Mouse (Mus musculus): Measurements from ENCODE around the gene Xrcc1. TPM values are rescaled to one million over a fixed set of nuclear protein-coding genes. Genes with fewer than 3 reads are reported as not detected.
"Not testable (repeated sequence)": the region's sequence is repeated elsewhere in the genome, so short reads cannot be mapped to it uniquely, and the experiment has no call there.

Xrcc1 gene
- polyA plus RNA-seq, 1 experiment from 2014 or later, result 63.0 TPM

DNA sequence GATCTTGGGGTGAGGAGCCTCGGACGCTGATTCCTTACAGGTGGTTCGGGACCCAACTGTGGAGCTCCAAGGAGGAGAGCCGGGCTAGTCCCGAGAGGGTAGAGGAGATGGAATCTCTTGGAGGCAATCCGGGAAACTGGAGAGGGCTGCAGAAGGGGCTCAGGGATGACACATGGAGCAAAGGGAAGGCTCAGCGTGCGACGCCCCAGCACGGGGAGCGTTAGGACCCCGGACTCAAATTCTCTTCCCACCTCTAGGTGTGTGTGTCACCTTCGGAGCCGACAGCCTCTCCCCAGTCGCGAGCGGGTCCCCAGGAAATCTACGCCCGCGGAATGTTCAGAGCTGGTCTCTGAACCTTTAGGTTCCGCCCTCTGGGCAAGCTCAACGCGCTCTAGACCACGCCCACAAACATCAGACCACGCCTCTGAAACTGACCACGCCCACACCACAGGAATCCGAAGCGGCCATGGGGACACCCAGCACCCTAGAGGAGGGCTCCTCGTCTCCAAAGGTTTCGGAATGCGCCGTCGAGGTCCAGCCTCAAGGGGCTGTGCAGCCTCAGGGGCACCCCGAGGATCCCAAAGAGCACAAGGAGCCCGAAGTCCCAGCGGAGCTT, 64.9 kb downstream of the Xrcc1 start:
- peak overlapping the region; percentile 92 for H3K4me2 ChIP-seq
- under 1% methylated on average over 36 of the region's 36 CpGs for WGBS (ENCODE audit: insufficient replicate concordance)
- H3K36me3 ChIP-seq, result no peaks in the 10 kb centered on the region
- peak overlapping the region; percentile 63 for H3K4me3 ChIP-seq
- peak overlapping the region; percentile 43; the same call in 1 of the 2 replicates for H3K27ac ChIP-seq
- H3K4me1 ChIP-seq, result peaks cover 36% of the 10 kb centered on the region
- H3K9ac ChIP-seq, result peak overlapping the region; percentile 70
- no peaks in the 10 kb centered on the region for H3K9me3 ChIP-seq (replicated peaks)
- peak; percentile 83 for ATAC-seq
- peaks cover 38% of the 10 kb centered on the region for H3K27me3 ChIP-seq (replicated peaks)

DNA sequence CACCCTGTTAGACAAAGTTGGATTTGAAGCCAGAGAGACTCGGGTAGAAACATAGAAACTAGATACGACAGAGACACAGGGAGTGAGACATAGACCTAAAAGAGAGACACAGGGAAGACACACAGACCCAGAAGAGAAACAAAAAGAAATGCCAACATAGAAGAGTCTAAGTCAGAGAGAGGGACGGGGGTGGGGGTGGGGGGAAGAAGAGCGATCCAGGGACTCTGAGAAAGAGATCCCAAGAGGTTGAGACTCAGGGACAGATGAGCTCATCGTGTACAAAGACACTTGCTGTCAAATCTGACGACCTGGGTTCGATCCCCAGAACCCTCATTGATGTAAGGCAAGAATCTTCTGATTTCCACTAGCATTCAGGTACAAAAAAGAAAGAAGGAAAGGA, 65.6 kb downstream of the Xrcc1 start:
- Histone ChIP-seq H3K4me1 (peaks cover 43% of the 10 kb centered on the region), H3K9me3 (replicated peaks) (no peaks in the 10 kb centered on the region), H3K27me3 (replicated peaks) (peaks cover 38% of the 10 kb centered on the region), H3K9ac (peak overlapping the region; percentile 70), H3K4me3 (peak overlapping the region; percentile 63), H3K36me3 (no peaks in the 10 kb centered on the region), H3K27ac (no peak overlapping the region), H3K4me2 (peak overlapping the region; percentile 92)
- 6% methylated on average over 7 of the region's 7 CpGs for WGBS (ENCODE audit: insufficient replicate concordance)
- ATAC-seq, result no peak

DNA sequence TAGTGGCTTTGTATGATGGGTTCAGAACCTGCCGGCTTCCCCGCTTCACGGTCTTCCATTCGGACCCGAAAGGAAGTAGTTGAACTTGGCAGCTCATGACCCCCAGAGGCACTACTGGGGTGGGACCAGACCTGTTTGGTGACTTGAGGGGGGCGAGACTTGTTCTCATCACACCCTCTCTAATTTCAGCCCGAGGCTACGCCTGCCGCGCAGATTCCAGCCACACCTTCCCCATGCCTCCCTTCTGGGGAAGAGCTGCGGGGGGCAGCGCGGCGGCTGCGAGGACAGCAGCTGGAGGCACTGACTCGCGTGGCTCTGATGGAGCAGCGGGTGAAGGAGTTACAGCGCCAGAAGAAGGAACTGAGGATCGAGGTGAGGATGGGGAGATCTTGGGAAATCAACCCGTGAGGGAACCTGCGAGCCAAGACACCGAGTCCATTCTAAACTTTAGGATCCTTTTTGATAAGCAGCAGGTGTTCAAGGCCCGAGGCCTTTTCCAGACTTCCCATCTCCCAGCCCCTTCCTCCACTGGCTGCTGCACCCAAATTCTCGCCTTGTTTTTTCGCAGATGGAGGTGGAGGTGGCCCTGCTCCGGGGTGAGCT, 66.3 kb downstream of the Xrcc1 start:
- 7% methylated on average over 27 of the region's 27 CpGs for whole genome bisulfite sequencing (ENCODE audit: insufficient replicate concordance)
- H3K4me1 ChIP-seq, result peaks cover 48% of the 10 kb centered on the region
- peaks cover 38% of the 10 kb centered on the region for H3K27me3 ChIP-seq (replicated peaks)
- no peaks in the 10 kb centered on the region for H3K9me3 ChIP-seq (replicated peaks)
- H3K27ac ChIP-seq, result no peak overlapping the region
- H3K4me2 ChIP-seq, result peak overlapping the region; percentile 92
- no peak overlapping the region; the same call in 1 of the 2 replicates for H3K9ac ChIP-seq
- ATAC-seq, result no peak
- peak overlapping the region; percentile 36 for H3K4me3 ChIP-seq
- no peaks in the 10 kb centered on the region for H3K36me3 ChIP-seq

DNA sequence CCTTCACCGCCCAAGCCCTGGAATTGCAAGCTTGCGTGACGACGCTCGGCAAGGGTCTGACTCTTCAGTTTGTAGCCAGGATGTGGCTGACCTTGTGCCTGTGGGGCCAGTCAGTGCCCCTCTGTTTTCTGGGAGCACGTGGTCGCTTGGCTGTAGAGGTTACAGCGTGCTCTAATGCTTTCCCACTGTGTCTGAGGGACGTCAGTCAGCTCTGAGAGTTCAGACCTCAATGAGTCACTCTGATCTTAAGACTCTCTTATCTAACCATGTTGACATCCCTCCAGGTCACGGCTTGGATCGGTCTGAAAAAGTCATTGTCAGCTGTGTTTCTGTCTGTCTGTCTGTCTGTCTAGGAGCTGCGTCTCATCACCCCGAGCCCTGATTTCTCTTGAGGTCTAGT, 68.7 kb downstream of the Xrcc1 start:
- Histone ChIP-seq H3K9ac (no peak overlapping the region), H3K4me3 (no peak overlapping the region), H3K27ac (no peak overlapping the region), H3K36me3 (peaks cover 5% of the 10 kb centered on the region), H3K4me1 (peaks cover 47% of the 10 kb centered on the region), H3K4me2 (no peak overlapping the region), H3K9me3 (replicated peaks) (no peaks in the 10 kb centered on the region; the same call in 1 of the 2 replicates), H3K27me3 (replicated peaks) (peaks cover 31% of the 10 kb centered on the region)
- ATAC-seq, result no peak
- 48% methylated on average over 13 of the region's 13 CpGs for WGBS (ENCODE audit: insufficient replicate concordance)

DNA sequence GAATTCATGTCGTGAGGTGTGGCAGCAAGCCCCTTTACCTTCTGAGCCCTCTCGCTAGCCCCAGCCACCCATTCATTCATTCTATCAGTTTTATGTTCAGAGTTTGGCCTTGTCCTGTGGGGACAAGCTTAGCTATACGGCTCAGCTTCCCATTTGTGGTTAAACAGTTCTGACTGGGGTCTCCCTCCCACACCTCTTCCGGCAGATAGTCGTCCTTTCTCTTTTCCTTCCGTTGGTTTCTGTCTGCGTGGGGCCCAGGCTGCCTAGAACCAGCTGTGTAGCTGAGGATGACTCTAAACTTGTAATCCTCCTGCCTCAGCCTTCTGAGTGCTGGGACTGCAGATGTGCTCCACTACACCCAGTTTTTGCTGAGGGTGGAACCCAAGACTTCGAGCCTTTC, 71.7 kb downstream of the Xrcc1 start:
- WGBS (ENCODE audit: insufficient replicate concordance), result 20% methylated on average over 8 of the region's 8 CpGs
- no peaks in the 10 kb centered on the region; the same call in 1 of the 2 replicates for H3K9me3 ChIP-seq (replicated peaks)
- H3K4me2 ChIP-seq, result no peak overlapping the region
- peaks cover 8% of the 10 kb centered on the region for H3K27me3 ChIP-seq (replicated peaks)
- peaks cover 26% of the 10 kb centered on the region for H3K36me3 ChIP-seq
- peaks cover 18% of the 10 kb centered on the region for H3K4me1 ChIP-seq
- no peak for ATAC-seq
- no peak overlapping the region for H3K9ac ChIP-seq
- no peak overlapping the region for H3K4me3 ChIP-seq
- H3K27ac ChIP-seq, result no peak overlapping the region

DNA sequence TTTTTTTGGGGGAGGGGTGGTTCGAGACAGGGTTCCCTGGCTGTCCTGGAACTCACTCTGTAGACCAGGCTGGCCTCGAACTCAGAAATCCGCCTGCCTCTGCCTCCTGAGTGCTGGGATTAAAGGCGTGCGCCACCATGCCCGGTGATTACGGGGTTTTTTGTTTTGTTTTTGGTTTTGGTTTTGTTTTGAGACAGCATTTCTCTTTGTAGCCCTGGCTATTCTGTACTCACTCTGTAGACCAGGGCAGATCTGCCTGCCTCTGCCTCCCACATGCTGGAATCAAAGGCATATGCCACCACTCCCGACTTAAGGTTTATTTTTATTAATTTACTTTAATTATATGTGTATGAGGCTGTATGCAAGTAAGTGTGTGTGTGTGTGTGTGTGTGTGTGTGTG, 72.3 kb downstream of the Xrcc1 start:
- H3K9me3 ChIP-seq (replicated peaks); H3K9ac ChIP-seq; H3K27me3 ChIP-seq (replicated peaks); H3K27ac ChIP-seq; ATAC-seq; H3K4me3 ChIP-seq; H3K4me2 ChIP-seq: not testable (repeated sequence)
- Histone ChIP-seq H3K36me3 (peaks cover 30% of the 10 kb centered on the region), H3K4me1 (peaks cover 17% of the 10 kb centered on the region)
- 73% methylated on average over 8 of the region's 8 CpGs for WGBS (ENCODE audit: insufficient replicate concordance)

DNA sequence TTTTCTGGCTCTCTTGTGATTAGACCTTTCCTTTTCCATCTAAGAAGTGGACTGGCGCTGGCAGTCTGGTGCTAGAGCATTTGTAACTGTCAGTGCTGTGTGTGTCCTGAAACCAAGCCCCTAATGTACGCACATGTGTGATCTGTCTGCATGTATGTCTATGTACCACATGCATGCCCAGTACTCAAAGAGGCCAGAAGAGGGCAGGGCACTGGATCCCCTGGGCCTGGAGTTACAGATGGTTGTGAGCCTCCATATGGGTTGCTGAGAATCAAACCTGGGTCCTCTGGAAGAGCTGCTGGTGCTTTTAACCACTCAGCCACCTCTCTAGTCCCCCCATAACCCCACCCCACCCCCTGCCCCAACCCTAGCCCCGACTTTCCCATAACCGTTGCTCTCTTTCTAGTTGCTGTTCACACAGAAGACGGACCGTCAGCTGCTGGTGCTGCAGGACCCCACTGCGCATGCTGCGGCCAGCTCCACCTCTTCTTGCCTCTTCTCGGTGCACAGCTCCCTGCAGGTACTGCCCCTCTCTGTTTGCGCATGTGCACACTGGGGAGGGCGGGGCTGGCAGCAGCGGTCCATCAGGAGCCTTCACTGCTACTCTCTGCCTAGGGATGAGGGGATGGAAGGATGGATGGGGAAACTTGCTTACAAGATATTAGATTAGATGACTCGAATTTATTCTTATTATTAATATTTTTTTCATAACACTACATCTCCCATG, 73.7 kb downstream of the Xrcc1 start:
- no peaks in the 10 kb centered on the region; the same call in 1 of the 2 replicates for H3K27me3 ChIP-seq (replicated peaks)
- 81% methylated on average over 13 of the region's 13 CpGs for WGBS (ENCODE audit: insufficient replicate concordance)
- H3K4me1 ChIP-seq, result peaks cover 17% of the 10 kb centered on the region
- H3K27ac ChIP-seq, result no peak overlapping the region
- H3K9me3 ChIP-seq (replicated peaks), result no peaks in the 10 kb centered on the region; the same call in 1 of the 2 replicates
- H3K9ac ChIP-seq, result no peak overlapping the region
- no peak overlapping the region for H3K4me2 ChIP-seq
- H3K36me3 ChIP-seq, result peaks cover 30% of the 10 kb centered on the region
- no peak overlapping the region for H3K4me3 ChIP-seq
- ATAC-seq, result no peak

DNA sequence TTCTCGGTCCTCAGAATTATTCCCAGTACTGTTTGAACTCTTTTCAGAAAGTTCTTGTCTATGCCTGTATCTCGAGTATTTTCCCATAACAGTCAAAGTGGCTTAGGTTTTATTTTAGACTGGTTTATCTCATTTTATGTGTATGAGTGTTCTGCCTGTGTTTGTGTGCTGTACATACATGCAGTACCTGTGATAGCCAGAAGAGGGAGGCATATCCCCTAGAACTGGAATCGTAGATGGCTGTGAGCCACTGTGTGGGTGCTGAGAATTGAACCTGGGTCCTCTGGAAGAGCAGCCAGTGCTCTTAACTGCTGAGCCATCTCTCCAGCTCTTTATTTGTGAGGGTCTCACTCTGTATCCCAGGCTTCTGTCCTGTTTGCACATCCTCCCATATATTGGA, 75.1 kb downstream of the Xrcc1 start:
- ATAC-seq, result no peak
- no peak overlapping the region for H3K9ac ChIP-seq
- no peak overlapping the region for H3K27ac ChIP-seq
- H3K4me2 ChIP-seq, result no peak overlapping the region
- peaks cover 30% of the 10 kb centered on the region for H3K36me3 ChIP-seq
- peaks cover 14% of the 10 kb centered on the region for H3K4me1 ChIP-seq
- H3K27me3 ChIP-seq (replicated peaks), result no peaks in the 10 kb centered on the region; the same call in 1 of the 2 replicates
- WGBS (ENCODE audit: insufficient replicate concordance), result 74% methylated on average over 3 of the region's 3 CpGs
- H3K4me3 ChIP-seq, result no peak overlapping the region
- H3K9me3 ChIP-seq (replicated peaks), result no peaks in the 10 kb centered on the region; the same call in 1 of the 2 replicates

DNA sequence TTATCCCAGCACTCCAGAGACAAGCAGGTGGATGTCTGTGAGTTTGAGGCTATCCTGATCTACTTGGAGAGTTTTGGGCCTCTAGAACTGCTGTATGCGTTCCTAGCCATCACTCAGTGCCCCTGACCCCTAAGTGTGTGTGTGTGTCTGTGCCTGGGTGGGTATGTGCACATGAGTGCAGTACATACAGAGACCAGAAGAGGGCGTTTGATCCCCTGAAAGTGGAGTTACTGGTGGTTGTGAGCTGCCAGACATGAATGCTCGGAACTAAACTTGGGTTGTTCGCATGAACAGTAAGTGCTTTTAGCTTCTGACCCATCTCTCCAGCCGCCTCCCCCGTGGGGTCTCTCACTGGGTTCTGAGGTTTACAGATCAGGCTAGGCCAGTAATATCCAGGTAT, 76.9 kb downstream of the Xrcc1 start:
- Histone ChIP-seq H3K36me3 (peaks cover 30% of the 10 kb centered on the region), H3K4me1 (no peaks in the 10 kb centered on the region), H3K4me2 (no peak overlapping the region), H3K4me3 (no peak overlapping the region), H3K9me3 (replicated peaks) (no peaks in the 10 kb centered on the region; the same call in 1 of the 2 replicates), H3K27me3 (replicated peaks) (no peaks in the 10 kb centered on the region; the same call in 1 of the 2 replicates), H3K27ac (no peak overlapping the region), H3K9ac (no peak overlapping the region)
- WGBS (ENCODE audit: insufficient replicate concordance), result 75% methylated on average over 6 of the region's 6 CpGs
- no peak for ATAC-seq

Other genes starting within 250 kb of the Xrcc1 start
- 7.1 and 7.7 TPM in 2 replicates for gene Zfp61, start 245.1 kb upstream of the Xrcc1 start, polyA plus RNA-seq (2016; fragmentation: Nextera tagmentation; extraction: Ambion mirVana)
- gene Zfp94, start 229.6 kb upstream of the Xrcc1 start, polyA plus RNA-seq (2016; fragmentation: Nextera tagmentation; extraction: Ambion mirVana), result 3.0 and 3.6 TPM in 2 replicates
- not detected in 2 replicates for gene Tescl, start 212.4 kb upstream of the Xrcc1 start, polyA plus RNA-seq (2016; fragmentation: Nextera tagmentation; extraction: Ambion mirVana)
- not detected in 2 replicates for gene Lypd5, start 197.1 kb upstream of the Xrcc1 start, polyA plus RNA-seq (2016; fragmentation: Nextera tagmentation; extraction: Ambion mirVana)
- gene Kcnn4, start 176.0 kb upstream of the Xrcc1 start, polyA plus RNA-seq (2016; fragmentation: Nextera tagmentation; extraction: Ambion mirVana), result 159 and 161 TPM in 2 replicates
- gene Smg9, start 146.7 kb upstream of the Xrcc1 start, polyA plus RNA-seq (2016; fragmentation: Nextera tagmentation; extraction: Ambion mirVana), result 22.9 and 23.5 TPM in 2 replicates
- not detected in 2 replicates for gene Irgc1, start 94.0 kb upstream of the Xrcc1 start, polyA plus RNA-seq (2016; fragmentation: Nextera tagmentation; extraction: Ambion mirVana)
- 2.6 and 2.8 TPM in 2 replicates for gene Plaur, start 83.8 kb upstream of the Xrcc1 start, polyA plus RNA-seq (2016; fragmentation: Nextera tagmentation; extraction: Ambion mirVana)
- gene Cadm4, start 64.3 kb upstream of the Xrcc1 start, polyA plus RNA-seq (2016; fragmentation: Nextera tagmentation; extraction: Ambion mirVana), result 0.28 and 0.35 TPM in 2 replicates
- gene Zfp428, start 39.3 kb upstream of the Xrcc1 start, polyA plus RNA-seq (2016; fragmentation: Nextera tagmentation; extraction: Ambion mirVana), result 12.4 and 14.2 TPM in 2 replicates
- gene AC161166.1, start 33.8 kb upstream of the Xrcc1 start, polyA plus RNA-seq (2016; fragmentation: Nextera tagmentation; extraction: Ambion mirVana), result 0.20 and 0.24 TPM in 2 replicates
- 2.8 and 3.1 TPM in 2 replicates for gene Irgq, start 15.6 kb upstream of the Xrcc1 start, polyA plus RNA-seq (2016; fragmentation: Nextera tagmentation; extraction: Ambion mirVana)
- not detected in 2 replicates for gene Pinlyp, start 171 bp upstream of the Xrcc1 start, polyA plus RNA-seq (2016; fragmentation: Nextera tagmentation; extraction: Ambion mirVana)
- gene Ethe1, start 41.3 kb downstream of the Xrcc1 start, polyA plus RNA-seq (2016; fragmentation: Nextera tagmentation; extraction: Ambion mirVana), result 15.1 and 17.0 TPM in 2 replicates
- gene Zfp575, start 41.4 kb downstream of the Xrcc1 start, polyA plus RNA-seq (2016; fragmentation: Nextera tagmentation; extraction: Ambion mirVana), result 0.41 and 0.57 TPM in 2 replicates
- gene Phldb3, start 64.5 kb downstream of the Xrcc1 start, polyA plus RNA-seq (2016; fragmentation: Nextera tagmentation; extraction: Ambion mirVana), result 0.08 and 0.22 TPM in 2 replicates
- not detected in 2 replicates for gene Lypd3, start 90.3 kb downstream of the Xrcc1 start, polyA plus RNA-seq (2016; fragmentation: Nextera tagmentation; extraction: Ambion mirVana)
- gene Tex101, start 130.4 kb downstream of the Xrcc1 start, polyA plus RNA-seq (2016; fragmentation: Nextera tagmentation; extraction: Ambion mirVana), result not detected in 2 replicates
- gene BC049730, start 163.0 kb downstream of the Xrcc1 start, polyA plus RNA-seq (2016; fragmentation: Nextera tagmentation; extraction: Ambion mirVana), result not detected in 2 replicates
- not detected in 2 replicates for gene Gm4763, start 180.6 kb downstream of the Xrcc1 start, polyA plus RNA-seq (2016; fragmentation: Nextera tagmentation; extraction: Ambion mirVana)
- gene Cd177, start 214.0 kb downstream of the Xrcc1 start, polyA plus RNA-seq (2016; fragmentation: Nextera tagmentation; extraction: Ambion mirVana), result 0.55 and 0.93 TPM in 2 replicates
- 0.30 and 0.42 TPM in 2 replicates for gene Ceacam10, start 230.9 kb downstream of the Xrcc1 start, polyA plus RNA-seq (2016; fragmentation: Nextera tagmentation; extraction: Ambion mirVana)

Measured in liver, embryonic 12.5 days (tissue).